ENCODE assay signal across 9 mouse cellular contexts in the genomic region with DNA sequence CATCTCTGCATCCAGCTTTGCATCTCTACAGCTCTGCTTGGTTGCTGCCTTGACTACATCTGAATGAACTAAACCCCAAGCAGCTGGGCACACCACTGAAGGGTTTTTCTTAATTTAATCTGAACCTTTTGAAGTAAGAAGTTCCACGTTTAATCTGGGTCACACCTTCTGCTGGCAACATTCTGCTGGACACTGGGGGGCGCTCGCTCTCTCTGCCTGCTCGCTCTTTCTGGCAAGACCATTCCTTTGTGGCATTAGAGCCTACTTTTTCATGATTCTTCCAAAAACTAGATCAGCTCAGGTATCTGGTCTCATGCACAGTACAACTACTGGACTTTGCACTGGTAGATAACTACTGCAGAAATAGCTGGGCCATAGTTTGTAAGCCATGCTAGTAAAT. TPM values are rescaled to one million over a fixed set of nuclear protein-coding genes. Genes with fewer than 3 reads are reported as not detected.
DNase-seq lines count a peak whose midpoint lies in the region; ATAC-seq and TF ChIP-seq lines count a peak whose summit lies in the region.
"Had no signal": no experiment of that assay in that cellular context is flagged by ENCODE, and none has a peak within 500 bp of the region (broad histone marks: within the 10 kb centered on the region; RNA-seq: fewer than 3 reads in every experiment).

No protein-coding gene starts in this region.

- WGBS in forebrain, embryonic 11.5 days = 15% methylated on average over 4 of the region's 4 CpGs
- 18% methylated on average over 4 of the region's 4 CpGs for WGBS in forebrain, embryonic 16.5 days
- WGBS in midbrain, embryonic 10.5 days = 14% methylated on average over 4 of the region's 4 CpGs
- WGBS in midbrain, embryonic 16.5 days = 22% methylated on average over 4 of the region's 4 CpGs
- WGBS in forebrain, embryonic 13.5 days = 12% methylated on average over 4 of the region's 4 CpGs

- no peaks in the 10 kb centered on the region for H3K36me3 ChIP-seq in forebrain, embryonic 11.5 days (ENCODE audit: control insufficient read depth, insufficient read depth, low read length)
- H3K36me3 ChIP-seq in forebrain, embryonic 16.5 days (ENCODE audit: control insufficient read depth, insufficient read depth) = no peaks in the 10 kb centered on the region; the same call in 1 of the 2 replicates
- H3K36me3 ChIP-seq in midbrain, embryonic 10.5 days = peaks cover 26% of the 10 kb centered on the region
- H3K36me3 ChIP-seq in midbrain, embryonic 16.5 days (ENCODE audit: control insufficient read depth, insufficient read depth, low read length) = peaks cover 14% of the 10 kb centered on the region
- peaks cover 39% of the 10 kb centered on the region for H3K36me3 ChIP-seq in forebrain, embryonic 13.5 days (ENCODE audit: poor library complexity, severe bottlenecking)
- H3K36me3 ChIP-seq: lung, embryonic 15.5 days had no signal

- ATAC-seq in forebrain, embryonic 11.5 days (replicated peaks; ENCODE audit: low FRiP score) = no peak
- no peak for ATAC-seq in forebrain, embryonic 16.5 days
- no peak for ATAC-seq in midbrain, embryonic 16.5 days
- ATAC-seq in forebrain, embryonic 13.5 days = no peak

- no peak overlapping the region for H3K27ac ChIP-seq in forebrain, embryonic 11.5 days (ENCODE audit: low read depth, low read length)
- H3K27ac ChIP-seq in forebrain, embryonic 16.5 days (ENCODE audit: low read length) = no peak overlapping the region
- no peak overlapping the region for H3K27ac ChIP-seq in midbrain, embryonic 10.5 days (replicated peaks)
- no peak overlapping the region for H3K27ac ChIP-seq in midbrain, embryonic 16.5 days (ENCODE audit: low read length)
- H3K27ac ChIP-seq in bone marrow macrophage, adult 2 months (ENCODE audit: insufficient read depth, low read depth, low read length) = no peak overlapping the region
- no peak overlapping the region for H3K27ac ChIP-seq in layer of hippocampus, adult 2 months
- no peak overlapping the region for H3K27ac ChIP-seq in forebrain, embryonic 13.5 days
- H3K27ac ChIP-seq: lung, embryonic 15.5 days had no signal

- H3K9me3 ChIP-seq in forebrain, embryonic 11.5 days (ENCODE audit: control insufficient read depth, low read length) = no peaks in the 10 kb centered on the region
- H3K9me3 ChIP-seq in forebrain, embryonic 16.5 days (ENCODE audit: control insufficient read depth, low read length) = no peaks in the 10 kb centered on the region
- H3K9me3 ChIP-seq in midbrain, embryonic 10.5 days (replicated peaks) = no peaks in the 10 kb centered on the region
- H3K9me3 ChIP-seq in midbrain, embryonic 16.5 days (replicated peaks; ENCODE audit: control insufficient read depth, low read length, poor library complexity, severe bottlenecking) = no peaks in the 10 kb centered on the region
- no peaks in the 10 kb centered on the region for H3K9me3 ChIP-seq in forebrain, embryonic 13.5 days (replicated peaks)
- H3K9me3 ChIP-seq: lung, embryonic 15.5 days had no signal

- peak; percentile 74 for DNase-seq in forebrain, embryonic 11.5 days (ENCODE audit: low spot score)
- DNase-seq in midbrain, embryonic 10.5 days (ENCODE audit: low spot score) = peak; percentile 30
- peak; percentile 27 to 65 for DNase-seq in layer of hippocampus, adult 2 months (ENCODE audit: low spot score in 2 of 2)
- peak; percentile 54 to 63 for DNase-seq in right cerebral cortex, postnatal 10 days (ENCODE audit: low spot score in 2 of 2)

- H3K27me3 ChIP-seq in forebrain, embryonic 11.5 days (ENCODE audit: control insufficient read depth, insufficient read depth, low read length) = no peaks in the 10 kb centered on the region
- H3K27me3 ChIP-seq in forebrain, embryonic 16.5 days (replicated peaks; ENCODE audit: control insufficient read depth, insufficient read depth, low read length) = no peaks in the 10 kb centered on the region
- no peaks in the 10 kb centered on the region for H3K27me3 ChIP-seq in midbrain, embryonic 10.5 days (ENCODE audit: low read depth, poor library complexity, severe bottlenecking)
- H3K27me3 ChIP-seq in midbrain, embryonic 16.5 days (ENCODE audit: control insufficient read depth, insufficient read depth, low read depth, low read length) = no peaks in the 10 kb centered on the region
- H3K27me3 ChIP-seq in forebrain, embryonic 13.5 days = no peaks in the 10 kb centered on the region
- H3K27me3 ChIP-seq: lung, embryonic 15.5 days had no signal

- TF ChIP-seq POLR2A in bone marrow macrophage, adult 2 months (IDR thresholded peaks at IDR 0.05; ENCODE audit: borderline replicate concordance, low read depth, low read length) = no peak

- no peaks in the 10 kb centered on the region for H3K4me1 ChIP-seq in forebrain, embryonic 11.5 days (replicated peaks; ENCODE audit: control insufficient read depth, insufficient read depth, low read length)
- H3K4me1 ChIP-seq in forebrain, embryonic 16.5 days (replicated peaks; ENCODE audit: control insufficient read depth, insufficient read depth, low read length) = no peaks in the 10 kb centered on the region
- no peaks in the 10 kb centered on the region for H3K4me1 ChIP-seq in midbrain, embryonic 10.5 days
- peaks cover 9% of the 10 kb centered on the region for H3K4me1 ChIP-seq in midbrain, embryonic 16.5 days (ENCODE audit: control insufficient read depth, insufficient read depth, low read length)
- no peaks in the 10 kb centered on the region for H3K4me1 ChIP-seq in bone marrow macrophage, adult 2 months (ENCODE audit: control insufficient read depth, insufficient read depth, low read length)
- no peaks in the 10 kb centered on the region for H3K4me1 ChIP-seq in forebrain, embryonic 13.5 days
- H3K4me1 ChIP-seq: lung, embryonic 15.5 days had no signal

- TF ChIP-seq CTCF in bone marrow macrophage, adult 2 months (IDR thresholded peaks at IDR 0.05; ENCODE audit: low read depth, low read length) = peak; percentile 46
- TF ChIP-seq CTCF in layer of hippocampus, adult 2 months (conservative IDR thresholded peaks at IDR 0.05) = peak; percentile 86

- H3K4me2 ChIP-seq in forebrain, embryonic 11.5 days (ENCODE audit: low read depth, low read length, severe bottlenecking) = no peak overlapping the region
- H3K4me2 ChIP-seq in forebrain, embryonic 16.5 days (ENCODE audit: low read length) = no peak overlapping the region
- H3K4me2 ChIP-seq in midbrain, embryonic 16.5 days (ENCODE audit: low read length) = no peak overlapping the region
- H3K4me2 ChIP-seq in forebrain, embryonic 13.5 days = no peak overlapping the region
- H3K4me2 ChIP-seq: lung, embryonic 15.5 days had no signal

- no peak overlapping the region for H3K4me3 ChIP-seq in forebrain, embryonic 11.5 days (ENCODE audit: low read depth, low read length)
- H3K4me3 ChIP-seq in forebrain, embryonic 16.5 days (replicated peaks; ENCODE audit: low read length) = no peak overlapping the region
- H3K4me3 ChIP-seq in midbrain, embryonic 10.5 days = no peak overlapping the region
- no peak overlapping the region for H3K4me3 ChIP-seq in midbrain, embryonic 16.5 days (ENCODE audit: low read depth, low read length)
- H3K4me3 ChIP-seq in bone marrow macrophage, adult 2 months (ENCODE audit: insufficient read depth, low read length) = no peak overlapping the region
- no peak overlapping the region for H3K4me3 ChIP-seq in layer of hippocampus, adult 2 months
- no peak overlapping the region for H3K4me3 ChIP-seq in forebrain, embryonic 13.5 days
- H3K4me3 ChIP-seq: lung, embryonic 15.5 days had no signal

- no peak overlapping the region for H3K9ac ChIP-seq in forebrain, embryonic 11.5 days (ENCODE audit: low read length)
- no peak overlapping the region for H3K9ac ChIP-seq in forebrain, embryonic 16.5 days (replicated peaks; ENCODE audit: low read depth, low read length)
- H3K9ac ChIP-seq in midbrain, embryonic 16.5 days (ENCODE audit: low read depth, low read length) = no peak overlapping the region
- H3K9ac ChIP-seq in forebrain, embryonic 13.5 days = no peak overlapping the region
- H3K9ac ChIP-seq: lung, embryonic 15.5 days had no signal

RNA-seq across cellular contexts. Expression of a gene that starts 25.7 kb away (rescaled TPM):
- 2.4 and 2.9 TPM in 2 replicates for polyA plus RNA-seq in forebrain, embryonic 11.5 days (2014; fragmentation: Nextera tagmentation; extraction: Ambion mirVana)
- polyA plus RNA-seq in forebrain, embryonic 16.5 days (2015; fragmentation: Nextera tagmentation; extraction: Ambion mirVana) = 13.0 and 16.7 TPM in 2 replicates
- polyA plus RNA-seq in midbrain, embryonic 10.5 days (2016; fragmentation: Nextera tagmentation; extraction: Ambion mirVana) = 2.2 and 3.0 TPM in 2 replicates
- 24.7 and 27.3 TPM in 2 replicates for polyA plus RNA-seq in midbrain, embryonic 16.5 days (2015; fragmentation: Nextera tagmentation; extraction: Ambion mirVana)
- not detected in 2 replicates for polyA plus RNA-seq in bone marrow macrophage, adult 2 months (2012; ENCODE audit: insufficient read depth, insufficient read length, missing spikeins)
- total RNA-seq in layer of hippocampus, adult 2 months (2021) = 100 to 1,000 TPM; 106 to 109 TPM
- 6.9 and 7.0 TPM in 2 replicates for polyA plus RNA-seq in forebrain, embryonic 13.5 days (2015; fragmentation: Nextera tagmentation; extraction: Ambion mirVana)

RNA-seq across cellular contexts. Expression of a gene that starts 35.7 kb away (rescaled TPM):
- polyA plus RNA-seq in forebrain, embryonic 11.5 days (2014; fragmentation: Nextera tagmentation; extraction: Ambion mirVana) = 19.7 and 22.1 TPM in 2 replicates
- polyA plus RNA-seq in forebrain, embryonic 16.5 days (2015; fragmentation: Nextera tagmentation; extraction: Ambion mirVana) = 47.1 and 55.8 TPM in 2 replicates
- polyA plus RNA-seq in midbrain, embryonic 10.5 days (2016; fragmentation: Nextera tagmentation; extraction: Ambion mirVana) = 12.6 and 17.0 TPM in 2 replicates
- polyA plus RNA-seq in midbrain, embryonic 16.5 days (2015; fragmentation: Nextera tagmentation; extraction: Ambion mirVana) = 63.8 and 64.4 TPM in 2 replicates
- not detected in 2 replicates for polyA plus RNA-seq in bone marrow macrophage, adult 2 months (2012; ENCODE audit: insufficient read depth, insufficient read length, missing spikeins)
- total RNA-seq in layer of hippocampus, adult 2 months (2021) = 10 to 100 TPM; 52.6 to 56.3 TPM
- 30.5 and 33.8 TPM in 2 replicates for polyA plus RNA-seq in forebrain, embryonic 13.5 days (2015; fragmentation: Nextera tagmentation; extraction: Ambion mirVana)

Comparison
In these comparisons a context has a peak if more than half of its experiments do, and no peak if none do; other contexts are left out.
1. RNA of a gene that starts 35.7 kb away (polyA plus RNA-seq): 63.8 to 64.4 TPM in midbrain, embryonic 16.5 days, 47.1 to 55.8 TPM in forebrain, embryonic 16.5 days, 30.5 to 33.8 TPM in forebrain, embryonic 13.5 days, 19.7 to 22.1 TPM in forebrain, embryonic 11.5 days and 12.6 to 17.0 TPM in midbrain, embryonic 10.5 days; not detected in bone marrow macrophage, adult 2 months; every median in the first group is over 10 times any median in the second.
2. Peak in every context shown above with its lines, with median percentiles within 50 percentile points of each other: DNase-seq.